Mouse (Mus musculus) embryonic fibroblast, embryonic 13.5 days (primary cell): ENCODE data around the gene AA792892. TPM values are rescaled to one million over a fixed set of nuclear protein-coding genes. Genes with fewer than 3 reads are reported as not detected.
"Not testable (repeated sequence)": the region's sequence is repeated elsewhere in the genome, so short reads cannot be mapped to it uniquely, and the experiment has no call there.

Source experiments
- H3K27ac ChIP-seq: 2 replicates; pipeline ENCODE4 v1.5.1; 2012; ENCODE audit warnings: low read length, control low read depth, inconsistent platforms; ENCODE audit not compliant: insufficient read depth
- H3K4me1 ChIP-seq: 2 replicates; pipeline ENCODE4 v1.6.1; 2011; ENCODE audit warnings: low read length; ENCODE audit not compliant: control insufficient read depth, insufficient read depth
- H3K4me3 ChIP-seq: 2 replicates; pipeline ENCODE4 v1.5.1; 2011; ENCODE audit warnings: mild to moderate bottlenecking, control low read depth, low read length; ENCODE audit not compliant: insufficient read depth
- polyA plus RNA-seq: library from polyadenylated mRNA; stranded (reverse); fragments of >200 nt; gene quantifications from 2 replicates; pipeline ENCODE4 v1.2.4, GENCODE M21; 2011; ENCODE audit warnings: low read depth; ENCODE audit not compliant: missing spikeins, insufficient read length

Gene AA792892
- not detected in 2 replicates for polyA plus RNA-seq

- H3K27ac ChIP-seq, H3K4me3 ChIP-seq, H3K4me1 ChIP-seq: not testable (repeated sequence)
Measured at GRCm38 (mm10) chr5:94339449-94339848, at the start of gene AA792892. TSS of gene AA792892 (plus strand) at chr5:94339749.

GRCm38 (mm10) chr5:94306696-94307095, 32.9 kb upstream of the AA792892 start, which contains the start of gene A430089I19Rik:
TSS of gene A430089I19Rik (minus strand) at chr5:94306796.
- not testable (repeated sequence) for H3K27ac ChIP-seq, H3K4me3 ChIP-seq, H3K4me1 ChIP-seq

- H3K4me3 ChIP-seq, H3K27ac ChIP-seq, H3K4me1 ChIP-seq: not testable (repeated sequence)
Measured at GRCm38 (mm10) chr5:94314135-94314534, 25.4 kb upstream of the AA792892 start, which contains the start of gene Gm6502. TSS of gene Gm6502 (plus strand) at chr5:94314435.

Other genes starting within 250 kb of the AA792892 start
- gene Gm3106, start 121.7 kb upstream of the AA792892 start, polyA plus RNA-seq: not detected in 2 replicates
- not detected in 2 replicates for gene A430089I19Rik, start 33.0 kb upstream of the AA792892 start, polyA plus RNA-seq
- not detected in 2 replicates for gene Gm6502, start 25.3 kb upstream of the AA792892 start, polyA plus RNA-seq
- gene Gm7682, start 106.0 kb downstream of the AA792892 start, polyA plus RNA-seq: not detected in 2 replicates
- gene Gm3139, start 186.5 kb downstream of the AA792892 start, polyA plus RNA-seq: not detected in 2 replicates